Mouse (Mus musculus): ENCODE measurements around the gene Adh4.

DNA sequence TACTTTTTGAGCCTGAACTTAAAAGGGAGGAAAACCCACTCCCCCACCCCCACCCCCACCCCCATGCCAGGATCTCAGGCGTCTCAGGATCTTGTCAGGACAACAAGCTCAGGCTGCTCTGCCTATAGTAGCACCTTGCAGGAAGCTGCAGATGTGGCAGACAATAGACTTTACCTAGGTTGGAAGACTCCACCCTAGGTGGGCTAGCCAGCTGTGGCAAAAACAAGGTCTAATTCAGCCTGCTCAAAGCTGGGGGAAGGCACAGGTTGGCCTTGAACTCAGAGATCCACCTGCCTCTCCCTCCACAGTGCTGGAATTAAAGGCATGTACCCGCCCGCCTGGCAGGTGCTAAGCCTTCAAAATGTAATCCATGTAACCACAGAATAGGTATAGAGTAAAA lies 23.4 kb downstream of the Adh4 start:
- TF ChIP-seq CTCF (IDR thresholded peaks at IDR 0.05; ENCODE audit: extremely low read depth, insufficient read length, insufficient replicate concordance, low read depth, low read length) = no peak
- TF ChIP-seq POLR2A (IDR thresholded peaks at IDR 0.05; ENCODE audit: low read depth, low read length) = no peak
